Mouse (Mus musculus) ovary, postnatal 36 days (tissue): Measurements from ENCODE around the gene Cd300lf.
A peak's percentile ranks its signal among the peaks of the same experiment; 100 is the strongest.

Experiments
- DNase-seq: peaks from one replicate; pipeline ENCODE4 v3.0.0; 2022; ENCODE audit warnings: low spot score, mixed read lengths

The Cd300lf gene

GRCm38 (mm10) chr11:115160883-115161577 lies 27.2 kb upstream of the Cd300lf start:
- DNase-seq, result peak; percentile 75

DNA sequence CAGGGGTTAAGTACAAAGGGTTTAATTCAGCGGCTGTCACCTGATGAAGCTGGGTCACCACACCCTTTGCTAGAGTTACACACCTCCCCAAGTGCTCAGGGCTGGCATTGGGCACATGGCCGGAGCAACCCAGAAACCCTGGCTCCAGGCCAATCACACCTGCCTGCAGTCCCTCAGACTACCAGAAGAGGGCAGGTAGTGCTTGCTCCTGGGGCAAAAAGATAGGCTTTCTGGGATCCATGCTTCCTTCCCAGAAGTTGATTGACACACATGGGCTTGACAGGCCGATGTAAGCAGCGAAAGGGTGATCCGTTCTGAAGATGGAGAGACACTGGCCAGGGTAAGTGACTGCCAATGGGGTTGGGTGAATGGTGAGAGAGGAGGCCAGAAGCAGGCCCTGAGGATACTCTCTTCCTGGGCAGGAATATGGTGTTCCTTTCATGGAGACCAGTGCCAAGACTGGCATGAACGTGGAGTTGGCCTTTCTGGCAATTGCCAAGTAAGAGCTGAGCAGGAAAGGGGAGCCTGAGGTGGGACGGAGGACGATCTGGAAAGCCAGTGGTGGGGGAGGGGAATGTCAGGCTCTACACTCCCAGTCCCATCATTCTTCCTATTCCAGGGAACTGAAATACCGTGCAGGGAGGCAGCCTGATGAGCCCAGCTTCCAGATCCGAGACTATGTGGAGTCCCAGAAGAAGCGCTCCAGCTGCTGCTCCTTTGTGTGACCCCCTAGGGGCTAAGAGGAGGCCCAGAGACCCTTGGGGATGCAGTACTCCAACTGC lies 26.4 kb upstream of the Cd300lf start:
- DNase-seq, result peak; percentile 78

DNA sequence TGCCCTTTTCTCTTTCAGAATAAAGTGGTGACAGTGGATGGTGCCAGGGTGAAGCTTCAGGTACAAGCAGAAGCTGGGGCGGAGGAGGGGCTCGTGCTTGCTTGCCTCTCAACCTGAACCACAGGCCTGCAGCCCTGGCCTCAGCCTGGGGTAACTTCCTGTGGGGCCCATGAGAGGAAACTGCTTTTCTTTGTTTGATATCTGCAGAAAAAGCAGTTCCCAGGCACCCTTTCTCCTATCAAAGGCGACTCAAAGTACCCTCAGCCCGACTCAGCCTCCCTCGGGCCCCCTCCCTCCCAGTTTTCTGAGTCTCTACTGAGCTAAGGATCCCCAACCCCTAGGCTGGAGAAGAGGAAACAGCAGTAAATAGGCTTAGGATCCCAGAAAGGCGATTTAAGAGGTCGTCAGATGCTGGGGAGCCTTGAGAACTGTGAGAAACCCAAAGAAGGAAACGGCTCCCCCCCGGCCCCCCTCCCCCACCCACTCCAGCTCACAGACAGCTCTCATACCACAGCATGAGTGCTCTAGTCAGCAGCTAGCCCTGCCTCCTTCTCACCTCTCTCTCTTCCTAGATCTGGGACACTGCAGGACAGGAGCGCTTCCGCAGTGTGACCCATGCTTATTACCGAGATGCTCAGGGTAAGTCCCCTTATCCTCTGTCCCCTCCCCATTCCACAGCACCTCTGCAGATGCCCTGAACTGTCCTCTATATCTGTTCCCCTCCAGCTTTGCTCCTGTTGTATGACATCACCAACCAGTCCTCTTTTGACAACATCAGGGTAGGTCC lies 24.3 kb upstream of the Cd300lf start:
- DNase-seq, result no peak

DNA sequence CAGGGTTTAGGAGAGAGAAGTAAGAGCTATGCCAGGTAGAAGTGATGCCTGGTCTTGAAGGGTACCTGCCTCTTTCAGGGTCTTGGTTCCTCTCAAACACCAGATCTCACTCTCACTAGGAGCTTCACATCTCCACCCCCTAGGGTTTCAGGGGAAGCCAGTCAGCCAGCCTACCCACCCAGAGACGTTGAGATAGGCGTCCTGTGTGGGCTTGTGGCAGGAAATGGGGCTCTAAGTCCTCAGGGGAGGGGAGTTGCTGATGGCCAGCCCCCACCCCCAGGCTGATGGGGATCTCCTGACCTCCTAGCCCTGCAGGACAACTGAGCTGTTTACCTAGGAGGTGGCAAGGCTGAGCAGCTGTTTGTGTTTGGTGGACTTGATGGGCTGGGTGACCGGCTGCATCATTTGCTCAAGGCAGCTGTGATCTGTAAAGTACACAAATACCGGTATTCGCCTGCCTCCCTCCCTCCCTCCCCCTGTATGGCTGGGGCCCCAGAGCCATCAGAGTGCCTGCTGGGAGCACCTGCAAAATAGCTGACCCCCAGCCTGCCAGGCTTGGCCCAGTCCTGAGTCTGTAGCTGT lies 21.4 kb upstream of the Cd300lf start:
- no peak for DNase-seq

DNA sequence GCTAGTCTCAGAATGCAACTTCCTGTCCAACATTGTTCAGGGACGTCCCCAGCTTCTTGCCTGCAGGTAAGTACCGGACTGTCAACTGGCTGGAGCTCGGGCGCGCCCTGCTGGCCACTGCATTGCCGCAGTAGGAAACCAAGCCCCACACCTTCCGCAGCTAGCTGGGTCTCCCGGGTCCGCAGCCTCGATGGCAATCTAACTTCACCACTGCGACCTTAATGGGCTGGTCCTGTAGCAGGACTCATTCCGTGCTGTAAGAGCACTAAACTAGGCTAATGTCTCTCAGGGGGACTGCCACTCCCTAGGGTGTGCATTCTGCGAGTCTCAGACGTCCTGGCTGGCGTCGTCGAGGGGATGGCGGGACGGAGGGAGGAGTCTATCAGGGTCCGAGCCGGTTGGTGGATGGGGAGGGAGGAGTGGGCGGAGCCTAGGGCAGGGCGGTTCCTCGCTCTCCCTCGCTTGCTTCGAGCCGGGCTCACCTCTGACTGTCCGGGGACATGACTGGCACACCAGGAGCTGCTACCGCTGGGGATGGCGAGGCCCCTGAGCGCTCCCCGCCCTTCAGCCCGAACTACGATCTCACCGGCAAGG lies 20.0 kb upstream of the Cd300lf start:
- peak; percentile 73 for DNase-seq

GRCm38 (mm10) chr11:115153088-115153487 lies 19.3 kb upstream of the Cd300lf start:
- no peak for DNase-seq

DNA sequence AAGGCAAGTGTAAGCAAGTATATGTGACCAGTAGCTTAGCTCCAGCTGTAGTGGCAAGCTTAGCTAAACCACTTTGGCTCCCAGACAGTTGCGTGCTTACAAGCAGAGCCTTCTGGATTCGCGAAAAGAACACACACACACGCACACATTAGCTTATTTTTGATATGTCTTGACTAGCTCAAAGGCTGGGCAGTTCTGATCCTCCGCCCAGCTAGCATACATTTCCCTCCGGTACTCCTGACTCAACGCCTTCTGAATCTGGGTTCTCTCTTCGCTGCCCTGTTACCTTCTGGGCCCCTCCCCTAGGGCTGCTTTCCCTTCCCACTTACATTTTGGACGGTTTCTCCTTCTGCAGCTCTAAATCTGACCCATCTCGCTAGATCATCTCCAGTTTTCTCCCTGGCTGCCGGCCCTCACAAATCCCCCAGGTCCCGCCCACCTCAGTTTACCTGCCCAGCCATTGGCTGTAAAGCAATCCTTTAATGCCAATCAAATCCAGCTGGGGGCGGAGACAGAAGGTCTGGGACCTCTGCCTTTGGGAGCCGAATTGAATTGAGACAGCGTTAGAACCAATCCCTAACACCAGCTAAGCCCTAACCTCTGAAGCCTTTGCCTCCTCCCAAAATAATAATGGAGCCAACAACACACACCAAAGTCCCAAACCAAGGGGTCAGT lies 18.1 kb upstream of the Cd300lf start:
- peak; percentile 54 for DNase-seq

GRCm38 (mm10) chr11:115150741-115151254 lies 17.0 kb upstream of the Cd300lf start:
- DNase-seq, result no peak

DNA sequence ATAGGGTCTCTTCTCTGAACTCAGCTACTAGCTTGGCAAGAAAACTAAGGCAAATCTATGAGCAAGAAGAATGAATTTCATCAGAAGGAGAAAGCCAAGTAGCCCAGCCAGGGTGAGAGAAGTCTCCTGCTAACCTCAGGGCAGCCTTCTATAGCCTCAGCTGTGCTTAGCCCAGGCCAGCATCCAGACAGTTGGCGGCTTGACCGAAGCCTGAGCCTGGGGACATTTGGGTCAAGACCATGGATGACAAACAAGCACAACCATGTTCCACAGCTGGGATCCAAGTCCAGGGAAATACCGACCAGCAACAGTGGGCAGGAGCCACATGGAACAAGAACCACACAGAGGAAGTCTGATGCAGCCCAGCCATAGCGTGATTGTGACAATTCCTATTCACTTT lies 14.0 kb upstream of the Cd300lf start:
- no peak for DNase-seq

GRCm38 (mm10) chr11:115141970-115142369 lies 8.2 kb upstream of the Cd300lf start:
- DNase-seq, result no peak

DNA sequence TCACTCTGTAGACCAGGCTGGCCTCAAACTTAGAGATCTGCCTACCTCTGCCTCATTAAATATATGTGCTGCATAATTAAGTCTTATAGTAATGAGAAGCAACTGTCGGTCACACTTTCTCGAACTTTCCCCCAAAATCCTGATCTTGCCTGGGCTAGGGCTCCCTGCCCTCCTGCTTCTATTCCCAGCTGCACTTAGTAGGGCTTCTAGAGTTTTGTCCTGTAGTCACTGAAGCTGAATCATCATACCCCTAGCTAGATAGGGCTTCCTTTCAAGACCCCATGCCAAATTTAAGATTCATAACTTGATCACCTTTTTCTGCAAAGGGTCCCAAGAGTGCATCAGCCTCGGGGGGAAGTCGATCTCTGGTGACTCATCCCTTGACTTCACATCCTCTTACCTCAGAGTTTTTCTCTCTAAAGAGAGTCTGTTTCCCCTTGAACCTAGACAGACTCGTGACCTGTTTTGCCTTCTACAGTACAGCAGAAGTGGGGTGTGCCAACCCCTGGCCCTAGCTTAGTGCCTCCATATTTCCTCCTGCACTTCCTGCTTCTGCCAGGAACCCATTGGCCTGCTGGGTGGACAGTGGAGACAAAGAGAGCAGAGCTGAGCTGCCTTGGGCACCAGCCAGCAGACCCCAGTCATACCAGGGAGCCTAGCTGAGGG lies 4.9 kb upstream of the Cd300lf start:
- no peak for DNase-seq

DNA sequence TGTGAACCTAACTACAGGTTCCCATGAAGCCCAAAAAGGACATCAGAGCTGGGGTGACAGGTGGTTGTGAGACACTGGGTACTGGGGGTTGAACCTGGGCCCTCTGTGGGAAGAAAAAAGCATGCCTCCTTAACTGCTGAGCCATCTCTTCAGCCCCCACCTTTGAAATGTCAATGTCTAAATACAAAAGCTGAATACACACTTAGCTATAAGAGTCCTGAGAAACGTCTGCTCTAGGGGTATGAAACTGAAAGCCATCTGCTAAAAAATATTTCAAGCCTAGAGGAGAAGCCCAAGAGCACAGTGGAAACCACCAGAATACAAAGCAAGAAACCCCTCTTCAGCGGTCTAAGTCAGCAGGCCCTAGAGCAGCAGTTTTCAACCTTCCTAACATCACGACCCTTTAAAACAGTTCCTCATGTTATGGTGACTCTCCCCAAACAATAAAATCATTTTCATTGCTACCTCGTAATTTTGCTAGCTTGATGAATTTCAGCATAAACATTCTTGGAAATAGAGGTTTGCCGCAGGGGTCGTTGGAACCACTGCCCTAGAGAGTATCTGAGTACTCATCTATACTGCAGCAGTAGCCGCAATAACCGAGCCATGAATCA lies 1.9 kb downstream of the Cd300lf start:
- DNase-seq, result no peak

- DNase-seq, result no peak
Observed at GRCm38 (mm10) chr11:115129508-115130126, 4.2 kb downstream of the Cd300lf start.

- no peak for DNase-seq
Observed at GRCm38 (mm10) chr11:115128483-115128882, 5.3 kb downstream of the Cd300lf start.

DNA sequence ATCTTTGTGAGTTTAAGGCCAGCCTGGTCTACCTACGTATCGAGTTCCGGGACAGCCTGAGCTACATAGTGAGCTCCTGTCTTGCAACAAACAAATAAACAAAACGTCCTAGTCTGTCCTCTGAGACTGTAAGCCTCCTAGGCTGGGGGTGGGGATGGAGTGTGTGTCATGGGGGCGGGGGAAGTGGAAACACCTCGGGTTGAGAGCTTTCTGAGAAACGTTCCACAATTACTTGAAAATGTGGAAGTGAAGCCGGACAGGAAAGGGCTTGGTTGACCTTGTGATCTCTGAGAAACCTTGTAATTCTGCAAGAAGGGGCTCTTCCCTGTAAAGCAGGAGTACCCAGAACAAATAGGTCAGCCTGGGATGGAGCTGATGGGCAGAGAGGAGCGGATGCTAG lies 14.4 kb downstream of the Cd300lf start:
- DNase-seq, result no peak

DNA sequence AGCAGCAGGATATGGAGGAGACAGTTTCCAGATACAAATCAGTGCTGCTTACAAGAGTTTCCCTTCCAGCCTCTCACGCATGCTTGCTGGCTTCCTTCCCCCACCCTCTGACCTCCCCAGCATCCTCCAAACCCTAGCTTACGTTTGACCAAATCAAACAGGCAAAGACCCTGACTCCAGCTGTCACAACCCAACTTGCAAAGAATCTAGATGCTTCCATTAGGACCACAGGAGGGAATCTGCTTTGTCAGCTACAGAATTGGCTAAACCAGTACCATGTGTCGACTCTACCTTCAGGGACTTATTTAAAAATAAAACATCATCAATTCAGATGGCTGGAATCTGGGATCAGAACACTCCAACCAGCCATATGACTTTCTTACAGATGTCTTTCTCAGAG lies 21.6 kb downstream of the Cd300lf start:
- no peak for DNase-seq

- DNase-seq, result no peak
Observed at GRCm38 (mm10) chr11:115110271-115110670, 23.5 kb downstream of the Cd300lf start.

DNA sequence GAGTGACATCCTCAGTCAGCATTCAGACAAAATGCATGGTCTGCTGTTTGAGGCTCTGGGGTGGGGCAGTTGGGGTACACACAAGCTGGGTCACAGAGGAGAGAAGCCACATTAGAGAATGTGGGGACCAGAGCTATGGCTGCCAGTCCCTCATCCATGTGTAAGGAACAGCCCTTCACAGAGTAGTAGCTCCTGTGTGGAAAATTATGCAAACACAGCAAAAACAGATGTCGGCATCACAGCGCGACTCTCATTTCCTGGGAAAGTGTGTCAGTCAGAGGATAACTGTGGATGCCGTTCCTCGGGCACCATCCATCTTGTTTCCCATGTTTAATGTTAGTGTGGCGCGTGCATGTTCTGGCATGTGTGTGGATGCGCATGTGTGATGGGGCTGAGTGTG lies 25.6 kb downstream of the Cd300lf start:
- DNase-seq, result no peak

- no peak for DNase-seq
Observed at GRCm38 (mm10) chr11:115107403-115107916, 26.3 kb downstream of the Cd300lf start.

DNA sequence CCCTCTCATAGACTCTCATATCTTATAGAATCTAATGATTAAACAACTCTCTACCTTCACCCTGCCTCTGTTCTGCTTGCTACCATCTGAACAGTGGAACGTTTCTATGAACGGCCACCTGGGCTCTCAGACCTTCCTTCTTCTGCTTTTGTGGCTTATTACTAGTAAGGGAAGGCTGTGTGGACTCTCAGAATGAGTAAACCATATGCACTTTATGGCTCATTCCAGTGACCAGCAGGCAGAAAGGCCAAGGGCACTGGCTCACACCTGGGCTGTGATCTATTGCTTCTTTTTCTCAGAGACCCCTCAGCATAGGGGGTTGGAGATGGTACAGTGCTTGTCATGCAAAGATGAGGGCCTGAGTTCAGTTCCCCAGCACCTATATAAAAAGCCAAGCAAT lies 27.2 kb downstream of the Cd300lf start:
- no peak for DNase-seq
